Mouse (Mus musculus): ENCODE measurements around the gene Reps2. TPM values are rescaled to one million over a fixed set of nuclear protein-coding genes. Genes with fewer than 3 reads are reported as not detected.

Gene Reps2
- polyA plus RNA-seq, 1 experiment from 2014 or later: 1.9 TPM

DNA sequence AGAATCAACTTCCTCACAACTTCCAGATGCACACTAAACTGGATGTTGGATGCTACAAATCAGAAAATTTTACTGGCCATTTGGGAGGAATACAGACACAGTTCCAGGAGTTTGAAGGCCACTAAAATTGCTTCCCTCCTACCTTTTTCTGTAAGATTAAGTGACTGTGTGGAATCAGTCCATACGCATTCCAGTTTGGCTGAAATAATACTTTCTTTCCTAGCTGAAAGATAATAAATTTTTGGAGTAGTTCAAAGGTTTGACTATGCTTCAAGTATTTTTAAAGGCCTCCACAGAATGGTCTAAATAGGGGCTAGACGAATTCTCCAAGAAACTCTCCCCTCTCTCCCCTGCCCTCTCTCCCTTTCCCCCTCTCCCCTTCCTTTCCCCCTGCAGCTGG lies 75.0 kb downstream of the Reps2 start:
- H3K27me3 ChIP-seq (replicated peaks; ENCODE audit: control insufficient read depth, insufficient read depth, low read length): no peaks in the 10 kb centered on the region; the same call in 1 of the 2 replicates
- H3K4me1 ChIP-seq (replicated peaks; ENCODE audit: control insufficient read depth, insufficient read depth, low read length): no peaks in the 10 kb centered on the region
- H3K4me2 ChIP-seq: no peak overlapping the region
- no peaks in the 10 kb centered on the region for H3K36me3 ChIP-seq (ENCODE audit: control insufficient read depth, insufficient read depth, low read length)
- DNase-seq (ENCODE audit: low spot score): no peak
- H3K4me3 ChIP-seq (ENCODE audit: low read depth, low read length): no peak overlapping the region
- H3K9me3 ChIP-seq (ENCODE audit: control insufficient read depth, low read length): no peaks in the 10 kb centered on the region
- 79% methylated on average over 2 of the region's 2 CpGs for WGBS
- no peak for ATAC-seq (replicated peaks; ENCODE audit: low FRiP score)
- no peak overlapping the region for H3K9ac ChIP-seq (ENCODE audit: low read depth, low read length)
- H3K27ac ChIP-seq (ENCODE audit: low read depth, low read length): no peak overlapping the region

- ATAC-seq (replicated peaks; ENCODE audit: low FRiP score): no peak
- Histone ChIP-seq H3K27me3 (replicated peaks; ENCODE audit: control insufficient read depth, insufficient read depth, low read length) (peaks cover 2% of the 10 kb centered on the region; the same call in 1 of the 2 replicates), H3K4me2 (no peak overlapping the region), H3K9me3 (ENCODE audit: control insufficient read depth, low read length) (no peaks in the 10 kb centered on the region), H3K4me1 (replicated peaks; ENCODE audit: control insufficient read depth, insufficient read depth, low read length) (no peaks in the 10 kb centered on the region), H3K27ac (ENCODE audit: low read depth, low read length) (no peak overlapping the region), H3K36me3 (ENCODE audit: control insufficient read depth, insufficient read depth, low read length) (no peaks in the 10 kb centered on the region), H3K4me3 (ENCODE audit: low read depth, low read length) (no peak overlapping the region), H3K9ac (ENCODE audit: low read depth, low read length) (no peak overlapping the region)
- no peak for DNase-seq (ENCODE audit: low spot score)
- 75% methylated on average over 4 of the region's 4 CpGs for WGBS
Measured at GRCm38 (mm10) chrX:162565501-162565900, 77.9 kb downstream of the Reps2 start.

GRCm38 (mm10) chrX:162556459-162556841 lies 87.0 kb downstream of the Reps2 start:
- H3K9ac ChIP-seq (ENCODE audit: low read depth, low read length): no peak overlapping the region
- no peaks in the 10 kb centered on the region for H3K4me1 ChIP-seq (replicated peaks; ENCODE audit: control insufficient read depth, insufficient read depth, low read length)
- ATAC-seq (replicated peaks; ENCODE audit: low FRiP score) (no peak), DNase-seq (ENCODE audit: low spot score) (no peak)
- no peak overlapping the region for H3K4me2 ChIP-seq
- 71% methylated on average over 6 of the region's 6 CpGs for WGBS
- no peak overlapping the region for H3K4me3 ChIP-seq (ENCODE audit: low read depth, low read length)
- H3K9me3 ChIP-seq (ENCODE audit: control insufficient read depth, low read length): no peaks in the 10 kb centered on the region
- H3K27me3 ChIP-seq (replicated peaks; ENCODE audit: control insufficient read depth, insufficient read depth, low read length): peaks cover 5% of the 10 kb centered on the region
- no peaks in the 10 kb centered on the region for H3K36me3 ChIP-seq (ENCODE audit: control insufficient read depth, insufficient read depth, low read length)
- H3K27ac ChIP-seq (ENCODE audit: low read depth, low read length): no peak overlapping the region

DNA sequence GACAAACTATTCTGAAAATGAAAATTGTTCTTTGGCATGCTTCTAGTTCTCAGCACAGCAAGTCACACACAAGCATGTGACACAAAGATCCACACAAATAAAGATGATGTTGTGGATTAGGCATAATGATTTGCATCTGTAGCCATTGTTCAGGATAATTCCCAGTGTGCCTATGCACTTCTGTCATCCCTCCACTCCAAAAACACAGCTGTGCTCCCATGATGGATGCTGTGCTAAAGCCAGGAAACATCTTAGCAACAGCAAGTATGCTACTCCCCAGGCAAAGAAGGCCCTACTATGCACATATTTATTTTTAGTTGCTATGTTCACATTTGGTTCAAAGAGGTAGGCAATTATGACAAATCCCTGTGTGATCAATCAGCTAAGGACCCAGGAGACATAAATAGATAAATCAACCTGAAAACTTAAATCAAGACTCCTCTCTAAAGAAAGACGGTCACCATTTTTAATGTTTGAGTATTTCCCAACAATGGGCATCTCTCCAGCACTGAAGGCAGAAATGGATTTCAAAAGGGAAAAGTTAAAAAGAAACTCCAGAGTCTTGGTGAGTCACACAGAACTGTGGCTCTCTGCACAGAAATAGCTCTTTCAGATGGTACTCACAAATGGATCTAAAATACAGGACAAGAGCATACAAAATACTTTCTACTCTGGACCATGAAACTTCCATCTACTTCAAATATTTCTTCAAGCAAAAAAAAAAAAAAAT lies 87.6 kb downstream of the Reps2 start:
- 86% methylated on average over 1 of the region's 1 CpGs for WGBS
- H3K27ac ChIP-seq (ENCODE audit: low read depth, low read length): no peak overlapping the region

DNA sequence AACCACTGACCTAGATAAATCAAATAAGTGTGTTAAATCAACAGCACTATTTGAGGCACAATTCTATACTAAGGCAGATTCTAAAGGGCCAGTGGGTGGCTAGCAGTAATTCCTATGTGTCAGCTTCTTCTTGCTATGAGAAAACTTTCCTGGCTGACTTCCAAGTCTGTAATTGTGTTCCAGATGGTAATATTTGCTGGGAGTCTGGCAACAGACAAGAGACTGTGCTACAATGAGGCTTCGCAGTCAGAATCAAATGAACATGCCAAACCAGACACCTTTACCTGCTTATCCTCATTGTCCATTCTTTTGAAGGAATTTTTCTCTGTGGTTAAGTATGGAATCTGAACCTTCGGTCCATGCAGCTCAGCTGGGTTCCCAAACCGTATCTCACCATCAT lies 88.9 kb downstream of the Reps2 start:
- no peak overlapping the region for H3K4me3 ChIP-seq (ENCODE audit: low read depth, low read length)
- no peak overlapping the region for H3K4me2 ChIP-seq
- H3K36me3 ChIP-seq (ENCODE audit: control insufficient read depth, insufficient read depth, low read length): no peaks in the 10 kb centered on the region
- no peak for ATAC-seq (replicated peaks; ENCODE audit: low FRiP score)
- H3K9ac ChIP-seq (ENCODE audit: low read depth, low read length): no peak overlapping the region
- peaks cover 8% of the 10 kb centered on the region for H3K27me3 ChIP-seq (replicated peaks; ENCODE audit: control insufficient read depth, insufficient read depth, low read length)
- H3K9me3 ChIP-seq (ENCODE audit: control insufficient read depth, low read length): no peaks in the 10 kb centered on the region
- H3K27ac ChIP-seq (ENCODE audit: low read depth, low read length): no peak overlapping the region
- no peak for DNase-seq (ENCODE audit: low spot score)
- no peaks in the 10 kb centered on the region for H3K4me1 ChIP-seq (replicated peaks; ENCODE audit: control insufficient read depth, insufficient read depth, low read length)
- WGBS: 76% methylated on average over 3 of the region's 3 CpGs

More for the DNA sequence above, 87.6 kb downstream of the Reps2 start:
- no peak for DNase-seq (ENCODE audit: low spot score)
- no peaks in the 10 kb centered on the region for H3K9me3 ChIP-seq (ENCODE audit: control insufficient read depth, low read length)
- H3K4me2 ChIP-seq: no peak overlapping the region
- H3K9ac ChIP-seq (ENCODE audit: low read depth, low read length): no peak overlapping the region
- no peaks in the 10 kb centered on the region for H3K36me3 ChIP-seq (ENCODE audit: control insufficient read depth, insufficient read depth, low read length)
- H3K4me1 ChIP-seq (replicated peaks; ENCODE audit: control insufficient read depth, insufficient read depth, low read length): no peaks in the 10 kb centered on the region
- peaks cover 6% of the 10 kb centered on the region for H3K27me3 ChIP-seq (replicated peaks; ENCODE audit: control insufficient read depth, insufficient read depth, low read length)
- no peak overlapping the region for H3K4me3 ChIP-seq (ENCODE audit: low read depth, low read length)
- ATAC-seq (replicated peaks; ENCODE audit: low FRiP score): no peak

GRCm38 (mm10) chrX:162552383-162552782 lies 91.1 kb downstream of the Reps2 start:
- DNase-seq (ENCODE audit: low spot score): no peak
- no peak overlapping the region for H3K27ac ChIP-seq (ENCODE audit: low read depth, low read length)
- H3K4me2 ChIP-seq: no peak overlapping the region
- no peak overlapping the region for H3K4me3 ChIP-seq (ENCODE audit: low read depth, low read length)
- peaks cover 8% of the 10 kb centered on the region for H3K27me3 ChIP-seq (replicated peaks; ENCODE audit: control insufficient read depth, insufficient read depth, low read length)
- no peaks in the 10 kb centered on the region for H3K4me1 ChIP-seq (replicated peaks; ENCODE audit: control insufficient read depth, insufficient read depth, low read length)
- H3K36me3 ChIP-seq (ENCODE audit: control insufficient read depth, insufficient read depth, low read length): no peaks in the 10 kb centered on the region
- ATAC-seq (replicated peaks; ENCODE audit: low FRiP score): no peak
- H3K9me3 ChIP-seq (ENCODE audit: control insufficient read depth, low read length): no peaks in the 10 kb centered on the region
- WGBS: 46% methylated on average over 8 of the region's 8 CpGs
- H3K9ac ChIP-seq (ENCODE audit: low read depth, low read length): no peak overlapping the region

DNA sequence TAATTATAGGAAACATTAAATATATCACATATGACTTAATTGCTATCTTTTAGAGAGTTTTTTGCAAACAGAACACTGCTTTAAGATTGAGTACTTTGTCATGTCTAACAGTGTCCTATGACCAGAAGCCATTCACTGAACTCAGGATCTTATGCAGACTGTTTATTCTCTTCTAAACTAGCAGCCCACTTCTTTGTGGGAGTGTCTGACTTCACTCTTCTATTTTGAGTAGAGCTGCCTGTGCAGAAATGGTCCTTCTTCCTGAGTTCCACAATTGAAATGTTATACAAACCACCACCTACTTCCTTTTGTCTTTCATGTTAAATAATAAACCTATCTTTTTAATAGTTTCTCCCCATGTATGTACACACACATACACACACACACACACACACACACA lies 98.4 kb downstream of the Reps2 start:
- Histone ChIP-seq H3K4me1 (replicated peaks; ENCODE audit: control insufficient read depth, insufficient read depth, low read length) (no peaks in the 10 kb centered on the region), H3K27me3 (replicated peaks; ENCODE audit: control insufficient read depth, insufficient read depth, low read length) (peaks cover 4% of the 10 kb centered on the region; the same call in 1 of the 2 replicates), H3K9ac (ENCODE audit: low read depth, low read length) (no peak overlapping the region), H3K9me3 (ENCODE audit: control insufficient read depth, low read length) (no peaks in the 10 kb centered on the region), H3K4me2 (no peak overlapping the region), H3K36me3 (ENCODE audit: control insufficient read depth, insufficient read depth, low read length) (no peaks in the 10 kb centered on the region), H3K4me3 (ENCODE audit: low read depth, low read length) (no peak overlapping the region), H3K27ac (ENCODE audit: low read depth, low read length) (no peak overlapping the region)
- no peak for DNase-seq (ENCODE audit: low spot score)
- ATAC-seq (replicated peaks; ENCODE audit: low FRiP score): no peak

GRCm38 (mm10) chrX:162542576-162543227 lies 100.7 kb downstream of the Reps2 start:
- Histone ChIP-seq H3K4me2 (no peak overlapping the region), H3K27ac (ENCODE audit: low read depth, low read length) (no peak overlapping the region), H3K4me1 (replicated peaks; ENCODE audit: control insufficient read depth, insufficient read depth, low read length) (no peaks in the 10 kb centered on the region), H3K4me3 (ENCODE audit: low read depth, low read length) (no peak overlapping the region), H3K9ac (ENCODE audit: low read depth, low read length) (no peak overlapping the region), H3K27me3 (replicated peaks; ENCODE audit: control insufficient read depth, insufficient read depth, low read length) (0 out of 2 replicates have a peak, but pooled peaks cover 4% of the 10 kb centered on the region), H3K9me3 (ENCODE audit: control insufficient read depth, low read length) (no peaks in the 10 kb centered on the region), H3K36me3 (ENCODE audit: control insufficient read depth, insufficient read depth, low read length) (no peaks in the 10 kb centered on the region)
- DNase-seq (ENCODE audit: low spot score) (no peak), ATAC-seq (replicated peaks; ENCODE audit: low FRiP score) (no peak)
- WGBS: 45% methylated on average over 1 of the region's 1 CpGs

DNA sequence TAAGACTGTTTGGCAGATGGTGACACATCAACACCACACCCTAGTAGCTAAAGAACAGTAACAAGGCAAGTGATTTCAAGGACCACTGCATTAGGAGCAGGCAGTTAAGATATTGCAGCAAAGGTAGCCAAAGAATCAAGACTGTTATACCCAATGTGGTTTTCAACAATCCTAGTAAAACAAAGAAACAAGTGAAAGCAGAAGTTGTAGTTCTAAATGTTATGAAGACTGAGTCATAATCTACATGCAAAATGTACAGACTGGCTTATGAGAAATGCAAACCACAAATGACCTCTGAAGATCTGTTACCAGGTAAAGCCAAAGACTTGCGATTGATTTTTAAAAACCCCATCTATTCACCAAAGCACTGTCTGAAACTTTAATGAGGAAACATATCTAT lies 101.5 kb downstream of the Reps2 start:
- 91% methylated on average over 1 of the region's 1 CpGs for WGBS

More for the DNA sequence above, 101.5 kb downstream of the Reps2 start:
- Histone ChIP-seq H3K36me3 (ENCODE audit: control insufficient read depth, insufficient read depth, low read length) (no peaks in the 10 kb centered on the region), H3K27ac (ENCODE audit: low read depth, low read length) (no peak overlapping the region), H3K9me3 (ENCODE audit: control insufficient read depth, low read length) (no peaks in the 10 kb centered on the region), H3K4me3 (ENCODE audit: low read depth, low read length) (no peak overlapping the region), H3K9ac (ENCODE audit: low read depth, low read length) (no peak overlapping the region), H3K27me3 (replicated peaks; ENCODE audit: control insufficient read depth, insufficient read depth, low read length) (0 out of 2 replicates have a peak, but pooled peaks cover 4% of the 10 kb centered on the region), H3K4me2 (no peak overlapping the region), H3K4me1 (replicated peaks; ENCODE audit: control insufficient read depth, insufficient read depth, low read length) (no peaks in the 10 kb centered on the region)
- ATAC-seq (replicated peaks; ENCODE audit: low FRiP score) (no peak), DNase-seq (ENCODE audit: low spot score) (no peak)
